Mouse (Mus musculus) neural tube, embryonic 15.5 days (tissue): ENCODE measurements around the gene Dnal4. TPM values are rescaled to one million over a fixed set of nuclear protein-coding genes. Genes with fewer than 3 reads are reported as not detected.

ENCODE experiments used
- ATAC-seq: fragments of 200-750 bp; cut with Nextera tagmentation; 2 replicates; pipeline ENCODE4 v1.8.0; 2017; ENCODE audit warnings: mild to moderate bottlenecking, moderate TSS enrichment, moderate library complexity; ENCODE audit not compliant: low FRiP score
- H3K27ac ChIP-seq: fragments of 300-500 bp; sonication (generic); replicated peaks from 2 replicates; pipeline ENCODE4 v1.5.1; 2015; ENCODE audit warnings: mild to moderate bottlenecking, inconsistent platforms
- H3K27me3 ChIP-seq: fragments of 300-500 bp; sonication (generic); replicated peaks from 2 replicates; pipeline ENCODE4 v1.6.1; 2015; ENCODE audit warnings: inconsistent platforms
- H3K36me3 ChIP-seq: fragments of 300-500 bp; sonication (generic); 2 replicates; pipeline ENCODE4 v1.6.1; 2015; ENCODE audit warnings: inconsistent platforms
- H3K4me1 ChIP-seq: fragments of 300-500 bp; sonication (generic); 2 replicates; pipeline ENCODE4 v1.6.1; 2015; ENCODE audit warnings: inconsistent platforms
- H3K4me2 ChIP-seq: fragments of 300-500 bp; sonication (generic); 2 replicates; pipeline ENCODE4 v1.6.1; 2015; ENCODE audit warnings: inconsistent platforms, mild to moderate bottlenecking, moderate library complexity
- H3K4me3 ChIP-seq: fragments of 300-500 bp; sonication (generic); replicated peaks from 2 replicates; pipeline ENCODE4 v1.5.1; 2015; ENCODE audit warnings: mild to moderate bottlenecking, inconsistent platforms
- H3K9ac ChIP-seq: fragments of 300-500 bp; sonication (generic); replicated peaks from 2 replicates; pipeline ENCODE4 v1.6.1; 2015; ENCODE audit warnings: mild to moderate bottlenecking, inconsistent platforms
- H3K9me3 ChIP-seq: fragments of 300-500 bp; sonication (generic); replicated peaks from 2 replicates; pipeline ENCODE4 v1.6.1; 2016; ENCODE audit warnings: inconsistent platforms
- WGBS: fragments of 180-500 bp; shearing (Covaris S2); methylation state at CpG from one replicate; pipeline ENCODE4 v1.1.7; 2015; ENCODE audit warnings: mixed read lengths; 5-methylcytosine and 5-hydroxymethylcytosine counted together
- polyA plus RNA-seq: library from polyadenylated mRNA; unstranded; fragments of >200 nt; fragmentation: Nextera tagmentation; extraction: Ambion mirVana; gene quantifications from 2 replicates; pipeline ENCODE4 v1.2.1, GENCODE M21; 2015

Dnal4 gene
- polyA plus RNA-seq, 1 experiment from 2014 or later: 63.7 TPM

GRCm38 (mm10) chr15:79728311-79728710 lies 49.3 kb downstream of the Dnal4 start:
- ATAC-seq: no peak
- Histone ChIP-seq H3K27ac (no peak overlapping the region), H3K9ac (no peak overlapping the region), H3K4me1 (no peaks in the 10 kb centered on the region), H3K4me2 (no peak overlapping the region), H3K27me3 (no peaks in the 10 kb centered on the region), H3K4me3 (no peak overlapping the region), H3K9me3 (no peaks in the 10 kb centered on the region), H3K36me3 (peaks cover 79% of the 10 kb centered on the region)
- 58% methylated on average over 5 of the region's 5 CpGs for WGBS

GRCm38 (mm10) chr15:79727840-79728239 lies 49.8 kb downstream of the Dnal4 start:
- Histone ChIP-seq H3K4me2 (no peak overlapping the region), H3K27ac (no peak overlapping the region), H3K4me3 (no peak overlapping the region), H3K9ac (no peak overlapping the region), H3K4me1 (no peaks in the 10 kb centered on the region), H3K27me3 (no peaks in the 10 kb centered on the region), H3K36me3 (peaks cover 75% of the 10 kb centered on the region), H3K9me3 (no peaks in the 10 kb centered on the region)
- ATAC-seq: no peak
- 91% methylated on average over 6 of the region's 6 CpGs for WGBS

- WGBS: 91% methylated on average over 11 of the region's 11 CpGs
- Histone ChIP-seq H3K9me3 (no peaks in the 10 kb centered on the region), H3K9ac (no peak overlapping the region), H3K4me2 (no peak overlapping the region), H3K36me3 (peaks cover 65% of the 10 kb centered on the region), H3K4me1 (no peaks in the 10 kb centered on the region), H3K27ac (no peak overlapping the region; the same call in 1 of the 2 replicates), H3K4me3 (no peak overlapping the region), H3K27me3 (no peaks in the 10 kb centered on the region)
- no peak for ATAC-seq
Observed at GRCm38 (mm10) chr15:79725190-79725789, 52.4 kb downstream of the Dnal4 start.

GRCm38 (mm10) chr15:79723439-79723838 lies 54.2 kb downstream of the Dnal4 start:
- no peak overlapping the region for H3K4me3 ChIP-seq
- no peaks in the 10 kb centered on the region for H3K9me3 ChIP-seq
- H3K4me2 ChIP-seq: no peak overlapping the region
- no peak overlapping the region for H3K9ac ChIP-seq
- 35% methylated on average over 1 of the region's 1 CpGs for WGBS
- H3K27me3 ChIP-seq: no peaks in the 10 kb centered on the region
- H3K4me1 ChIP-seq: no peaks in the 10 kb centered on the region
- H3K36me3 ChIP-seq: peaks cover 67% of the 10 kb centered on the region
- ATAC-seq: no peak
- peak overlapping the region; percentile 23; the same call in 1 of the 2 replicates for H3K27ac ChIP-seq

GRCm38 (mm10) chr15:79720796-79721195 lies 56.9 kb downstream of the Dnal4 start:
- peaks cover 67% of the 10 kb centered on the region for H3K36me3 ChIP-seq
- WGBS: 93% methylated on average over 4 of the region's 4 CpGs

GRCm38 (mm10) chr15:79720267-79720666 lies 57.4 kb downstream of the Dnal4 start:
- no peaks in the 10 kb centered on the region for H3K27me3 ChIP-seq
- ATAC-seq: no peak
- 96% methylated on average over 8 of the region's 8 CpGs for WGBS
- H3K9ac ChIP-seq: no peak overlapping the region
- no peak overlapping the region for H3K27ac ChIP-seq
- peaks cover 66% of the 10 kb centered on the region for H3K36me3 ChIP-seq
- no peak overlapping the region for H3K4me2 ChIP-seq
- no peaks in the 10 kb centered on the region for H3K4me1 ChIP-seq
- no peaks in the 10 kb centered on the region for H3K9me3 ChIP-seq
- no peak overlapping the region for H3K4me3 ChIP-seq

More at GRCm38 (mm10) chr15:79720796-79721195, 56.9 kb downstream of the Dnal4 start:
- H3K9ac ChIP-seq: no peak overlapping the region
- no peak overlapping the region for H3K4me3 ChIP-seq
- H3K4me2 ChIP-seq: no peak overlapping the region
- H3K9me3 ChIP-seq: no peaks in the 10 kb centered on the region
- no peaks in the 10 kb centered on the region for H3K4me1 ChIP-seq
- H3K27me3 ChIP-seq: no peaks in the 10 kb centered on the region
- no peak for ATAC-seq
- H3K27ac ChIP-seq: no peak overlapping the region

GRCm38 (mm10) chr15:79716710-79717109 lies 60.9 kb downstream of the Dnal4 start:
- WGBS: 89% methylated on average over 6 of the region's 6 CpGs
- no peak overlapping the region for H3K9ac ChIP-seq
- H3K27me3 ChIP-seq: no peaks in the 10 kb centered on the region
- H3K4me1 ChIP-seq: no peaks in the 10 kb centered on the region
- no peak overlapping the region for H3K27ac ChIP-seq
- H3K4me3 ChIP-seq: no peak overlapping the region
- no peak overlapping the region for H3K4me2 ChIP-seq
- H3K9me3 ChIP-seq: no peaks in the 10 kb centered on the region
- no peak for ATAC-seq
- H3K36me3 ChIP-seq: peaks cover 92% of the 10 kb centered on the region

GRCm38 (mm10) chr15:79715646-79716045 lies 62.0 kb downstream of the Dnal4 start:
- Histone ChIP-seq H3K36me3 (peaks cover 98% of the 10 kb centered on the region), H3K9me3 (no peaks in the 10 kb centered on the region), H3K27me3 (no peaks in the 10 kb centered on the region), H3K9ac (no peak overlapping the region), H3K4me3 (no peak overlapping the region), H3K4me1 (no peaks in the 10 kb centered on the region), H3K4me2 (no peak overlapping the region), H3K27ac (no peak overlapping the region)
- no peak for ATAC-seq
- 93% methylated on average over 7 of the region's 7 CpGs for WGBS

Other genes with a start within 250 kb of the Dnal4 start
- gene Ddx17, start 231.1 kb downstream of the Dnal4 start, polyA plus RNA-seq: 47.9 and 49.6 TPM in 2 replicates
- gene Dmc1, start 172.7 kb downstream of the Dnal4 start, polyA plus RNA-seq: 1.0 and 1.8 TPM in 2 replicates
- gene Fam227a, start 118.9 kb downstream of the Dnal4 start, polyA plus RNA-seq: 3.0 and 3.7 TPM in 2 replicates
- 85.0 and 94.6 TPM in 2 replicates for gene Cby1, start 118.7 kb downstream of the Dnal4 start, polyA plus RNA-seq
- 231 and 246 TPM in 2 replicates for gene Tomm22, start 107.0 kb downstream of the Dnal4 start, polyA plus RNA-seq
- 20.6 and 21.8 TPM in 2 replicates for gene Josd1, start 89.9 kb downstream of the Dnal4 start, polyA plus RNA-seq
- gene Gtpbp1, start 87.0 kb downstream of the Dnal4 start, polyA plus RNA-seq: 43.2 and 44.0 TPM in 2 replicates
- 5.5 and 6.2 TPM in 2 replicates for gene Sun2, start 35.3 kb downstream of the Dnal4 start, polyA plus RNA-seq
- 39.9 and 49.0 TPM in 2 replicates for gene Nptxr, start 26.9 kb upstream of the Dnal4 start, polyA plus RNA-seq
- 0.42 and 0.72 TPM in 2 replicates for gene Npcd, start 56.4 kb upstream of the Dnal4 start, polyA plus RNA-seq
- 53.1 and 64.3 TPM in 2 replicates for gene Cbx6, start 56.8 kb upstream of the Dnal4 start, polyA plus RNA-seq
- 4.8 and 44.4 TPM in 2 replicates for gene Apobec3, start 113.8 kb upstream of the Dnal4 start, polyA plus RNA-seq
- gene Cbx7, start 193.3 kb upstream of the Dnal4 start, polyA plus RNA-seq: 4.1 and 4.6 TPM in 2 replicates
- 6.5 and 7.0 TPM in 2 replicates for gene Pdgfb, start 237.1 kb upstream of the Dnal4 start, polyA plus RNA-seq